Mouse (Mus musculus) layer of hippocampus, postnatal 25 days (tissue): ENCODE measurements around the gene Cd8a. TPM values are rescaled to one million over a fixed set of nuclear protein-coding genes. Genes with fewer than 3 reads are reported as not detected.
"Not testable (repeated sequence)": the region's sequence is repeated elsewhere in the genome, so short reads cannot be mapped to it uniquely, and the experiment has no call there.

Experiments
- DNase-seq, 2 experiments: peaks; one replicate each; pipeline ENCODE4 v3.0.0; 2022; ENCODE audit warnings: mixed read lengths in 2 of 2, low spot score in 1 of 2; ENCODE audit errors: extremely low spot score in 1 of 2
- total RNA-seq, 2 experiments: library from RNA; stranded (reverse); gene quantifications; 2 replicates each; pipeline ENCODE4 v1.2.3; 2021

Gene Cd8a
- not detected for total RNA-seq

- DNase-seq = no peak
These were observed at the start of gene Cd8a for GRCm38 (mm10) chr6:71373249-71373775. Cd8a (plus strand) TSS chr6:71373427.

GRCm38 (mm10) chr6:71324816-71325215 is 48.4 kb upstream of the Cd8a start:
- no peak for DNase-seq

GRCm38 (mm10) chr6:71329881-71330280 is 43.3 kb upstream of the Cd8a start:
- no peak for DNase-seq

- no peak for DNase-seq
These were observed 42.7 kb upstream of the Cd8a start for GRCm38 (mm10) chr6:71330486-71330885.

- not testable (repeated sequence) for DNase-seq
These were observed 41.7 kb upstream of the Cd8a start for GRCm38 (mm10) chr6:71331491-71331890.

- DNase-seq = no peak
These were observed 40.8 kb upstream of the Cd8a start for GRCm38 (mm10) chr6:71332236-71332965.

GRCm38 (mm10) chr6:71333031-71333430 is 40.2 kb upstream of the Cd8a start:
- DNase-seq = no peak

- DNase-seq = no peak
These were observed 39.5 kb upstream of the Cd8a start for GRCm38 (mm10) chr6:71333578-71334273.

GRCm38 (mm10) chr6:71337666-71338065 is 35.6 kb upstream of the Cd8a start:
- no peak for DNase-seq

GRCm38 (mm10) chr6:71338941-71339340 is 34.3 kb upstream of the Cd8a start:
- no peak for DNase-seq

GRCm38 (mm10) chr6:71339351-71339750 is 33.9 kb upstream of the Cd8a start:
- DNase-seq = no peak

- no peak for DNase-seq
These were observed 32.0 kb upstream of the Cd8a start for GRCm38 (mm10) chr6:71341179-71341578.

- DNase-seq = no peak
These were observed 25.2 kb upstream of the Cd8a start for GRCm38 (mm10) chr6:71348006-71348405.

GRCm38 (mm10) chr6:71351201-71351600 is 22.0 kb upstream of the Cd8a start:
- no peak for DNase-seq

GRCm38 (mm10) chr6:71352201-71352600 is 21.0 kb upstream of the Cd8a start:
- DNase-seq = no peak

GRCm38 (mm10) chr6:71352866-71353427 is 20.3 kb upstream of the Cd8a start:
- DNase-seq = no peak

GRCm38 (mm10) chr6:71353722-71354121 is 19.5 kb upstream of the Cd8a start:
- DNase-seq = no peak

- no peak for DNase-seq
These were observed 15.7 kb upstream of the Cd8a start for GRCm38 (mm10) chr6:71357493-71357892.

- no peak for DNase-seq
These were observed 13.0 kb upstream of the Cd8a start for GRCm38 (mm10) chr6:71360221-71360620.

- DNase-seq = no peak
These were observed 12.5 kb upstream of the Cd8a start for GRCm38 (mm10) chr6:71360751-71361150.

- DNase-seq = no peak
These were observed 12.0 kb upstream of the Cd8a start for GRCm38 (mm10) chr6:71361156-71361670.
